Mouse (Mus musculus) brain, embryonic 14.5 days (tissue): ENCODE measurements around the gene Galk2.

Experiments
- CTCF ChIP-seq: fragments of 200-500 bp; IDR thresholded peaks from 2 replicates; pipeline ENCODE4 v1.5.1; 2012; ENCODE audit warnings: inconsistent platforms, mild to moderate bottlenecking, moderate library complexity, borderline replicate concordance; ENCODE audit not compliant: insufficient read depth, insufficient read length; ENCODE audit errors: extremely low read depth
- POLR2A ChIP-seq: fragments of 200-500 bp; IDR thresholded peaks from 2 replicates; pipeline ENCODE4 v1.6.1; 2012; ENCODE audit warnings: mild to moderate bottlenecking, inconsistent platforms, borderline replicate concordance; ENCODE audit not compliant: poor library complexity, insufficient read depth, insufficient read length, severe bottlenecking; ENCODE audit errors: extremely low read depth

DNA sequence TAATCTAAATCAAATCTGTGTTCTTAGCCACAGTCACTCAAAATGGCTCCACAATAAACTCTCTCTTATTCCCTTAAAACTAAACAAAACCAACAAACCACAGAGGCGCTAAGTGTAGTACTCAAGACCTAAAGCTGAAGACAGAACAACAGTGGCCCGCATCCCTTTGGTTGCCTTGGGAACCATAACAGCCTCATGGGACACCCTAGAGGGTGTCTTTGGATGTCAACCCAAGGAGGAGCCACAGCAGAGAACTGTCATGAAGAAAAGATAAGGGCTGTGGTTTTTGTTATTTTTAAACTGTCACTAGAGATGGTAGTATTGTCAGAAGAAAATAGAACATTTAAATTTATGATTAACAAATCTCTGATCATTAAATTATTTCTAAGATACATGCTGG, 147.8 kb downstream of the Galk2 start:
- no peak for TF ChIP-seq CTCF
- TF ChIP-seq POLR2A, result no peak
